Mouse (Mus musculus): Measurements from ENCODE around the gene Rpa1. TPM values are rescaled to one million over a fixed set of nuclear protein-coding genes. Genes with fewer than 3 reads are reported as not detected.

The Rpa1 gene
- polyA plus RNA-seq, 1 experiment from 2014 or later = 149 TPM

GRCm38 (mm10) chr11:75251006-75251512 lies 97.1 kb downstream of the Rpa1 start:
- no peak for DNase-seq (ENCODE audit: low spot score)
- Histone ChIP-seq H3K36me3 (ENCODE audit: control insufficient read depth, insufficient read depth, low read length) (no peaks in the 10 kb centered on the region), H3K4me2 (no peak overlapping the region), H3K4me3 (ENCODE audit: low read depth, low read length) (no peak overlapping the region), H3K27me3 (replicated peaks; ENCODE audit: control insufficient read depth, insufficient read depth, low read length) (no peaks in the 10 kb centered on the region), H3K4me1 (replicated peaks; ENCODE audit: control insufficient read depth, insufficient read depth, low read length) (peaks cover 19% of the 10 kb centered on the region), H3K27ac (ENCODE audit: low read depth, low read length) (no peak overlapping the region), H3K9me3 (ENCODE audit: control insufficient read depth, low read length) (no peaks in the 10 kb centered on the region), H3K9ac (ENCODE audit: low read depth, low read length) (no peak overlapping the region)
- no peak for ATAC-seq (replicated peaks; ENCODE audit: low FRiP score)
- 76% methylated on average over 4 of the region's 4 CpGs for WGBS

GRCm38 (mm10) chr11:75249588-75249987 lies 98.5 kb downstream of the Rpa1 start:
- no peaks in the 10 kb centered on the region for H3K9me3 ChIP-seq (ENCODE audit: control insufficient read depth, low read length)
- H3K27me3 ChIP-seq (replicated peaks; ENCODE audit: control insufficient read depth, insufficient read depth, low read length) = no peaks in the 10 kb centered on the region
- ATAC-seq (replicated peaks; ENCODE audit: low FRiP score) = no peak
- 77% methylated on average over 9 of the region's 9 CpGs for WGBS
- H3K36me3 ChIP-seq (ENCODE audit: control insufficient read depth, insufficient read depth, low read length) = no peaks in the 10 kb centered on the region
- H3K4me2 ChIP-seq = no peak overlapping the region
- no peak overlapping the region for H3K4me3 ChIP-seq (ENCODE audit: low read depth, low read length)
- no peak for DNase-seq (ENCODE audit: low spot score)
- H3K9ac ChIP-seq (ENCODE audit: low read depth, low read length) = no peak overlapping the region
- no peak overlapping the region for H3K27ac ChIP-seq (ENCODE audit: low read depth, low read length)
- H3K4me1 ChIP-seq (replicated peaks; ENCODE audit: control insufficient read depth, insufficient read depth, low read length) = peaks cover 27% of the 10 kb centered on the region

Small RNA genes within 50 kb of the gene (microRNA-seq; reads per million reads assigned to microRNA genes)
- gene Gm47300 (ENCODE audit: borderline number of aligned reads) = not detected

Other genes with a start within 250 kb of the Rpa1 start
- 2.7 and 3.2 TPM in 2 replicates for gene Hic1, start 178.8 kb downstream of the Rpa1 start, polyA plus RNA-seq (2014; fragmentation: Nextera tagmentation; extraction: Ambion mirVana)
- gene Ovca2, start 169.5 kb downstream of the Rpa1 start, polyA plus RNA-seq (2014; fragmentation: Nextera tagmentation; extraction: Ambion mirVana) = 24.9 and 32.1 TPM in 2 replicates
- 30.3 and 34.0 TPM in 2 replicates for gene Dph1, start 157.1 kb downstream of the Rpa1 start, polyA plus RNA-seq (2014; fragmentation: Nextera tagmentation; extraction: Ambion mirVana)
- gene Rtn4rl1, start 154.5 kb downstream of the Rpa1 start, polyA plus RNA-seq (2014; fragmentation: Nextera tagmentation; extraction: Ambion mirVana) = 1.7 and 2.9 TPM in 2 replicates
- 10.4 and 10.9 TPM in 2 replicates for gene Smyd4, start 109 bp upstream of the Rpa1 start, polyA plus RNA-seq (2014; fragmentation: Nextera tagmentation; extraction: Ambion mirVana)
- gene Serpinf1, start 74.4 kb upstream of the Rpa1 start, polyA plus RNA-seq (2014; fragmentation: Nextera tagmentation; extraction: Ambion mirVana) = 217 and 224 TPM in 2 replicates
- gene Serpinf2, start 91.3 kb upstream of the Rpa1 start, polyA plus RNA-seq (2014; fragmentation: Nextera tagmentation; extraction: Ambion mirVana) = 321 and 377 TPM in 2 replicates
- gene Wdr81, start 106.4 kb upstream of the Rpa1 start, polyA plus RNA-seq (2014; fragmentation: Nextera tagmentation; extraction: Ambion mirVana) = 21.8 and 21.9 TPM in 2 replicates
- gene Tlcd2, start 113.4 kb upstream of the Rpa1 start, polyA plus RNA-seq (2014; fragmentation: Nextera tagmentation; extraction: Ambion mirVana) = 29.8 and 33.0 TPM in 2 replicates
- 105 and 119 TPM in 2 replicates for gene Prpf8, start 138.5 kb upstream of the Rpa1 start, polyA plus RNA-seq (2014; fragmentation: Nextera tagmentation; extraction: Ambion mirVana)
- 1.2 and 1.5 TPM in 2 replicates for gene Rilp, start 161.8 kb upstream of the Rpa1 start, polyA plus RNA-seq (2014; fragmentation: Nextera tagmentation; extraction: Ambion mirVana)
- gene Scarf1, start 165.2 kb upstream of the Rpa1 start, polyA plus RNA-seq (2014; fragmentation: Nextera tagmentation; extraction: Ambion mirVana) = 7.0 and 7.8 TPM in 2 replicates
- 5.5 and 7.8 TPM in 2 replicates for gene Slc43a2, start 183.4 kb upstream of the Rpa1 start, polyA plus RNA-seq (2014; fragmentation: Nextera tagmentation; extraction: Ambion mirVana)
- gene Pitpna, start 239.8 kb upstream of the Rpa1 start, polyA plus RNA-seq (2014; fragmentation: Nextera tagmentation; extraction: Ambion mirVana) = 63.2 and 65.1 TPM in 2 replicates